Mouse (Mus musculus) lung, embryonic 15.5 days (tissue): Measurements from ENCODE around the gene Olfr1271. TPM values are rescaled to one million over a fixed set of nuclear protein-coding genes. Genes with fewer than 3 reads are reported as not detected.
"Not testable (repeated sequence)": the region's sequence is repeated elsewhere in the genome, so short reads cannot be mapped to it uniquely, and the experiment has no call there.

ENCODE experiments used
- ATAC-seq: fragments of 200-750 bp; cut with Nextera tagmentation; 2 replicates; pipeline ENCODE4 v1.8.0; 2017; ENCODE audit warnings: moderate number of reproducible peaks, borderline replicate concordance; ENCODE audit not compliant: low FRiP score, low TSS enrichment; ENCODE audit errors: extremely low read depth
- H3K27ac ChIP-seq: fragments of 300-500 bp; sonication (generic); 2 replicates; pipeline ENCODE4 v1.5.1; 2015; ENCODE audit warnings: moderate library complexity, mild to moderate bottlenecking, inconsistent platforms
- H3K27me3 ChIP-seq: fragments of 300-500 bp; sonication (generic); 2 replicates; pipeline ENCODE4 v1.6.1; 2015; ENCODE audit warnings: inconsistent platforms
- H3K36me3 ChIP-seq: fragments of 300-500 bp; sonication (generic); 2 replicates; pipeline ENCODE4 v1.6.1; 2015; ENCODE audit warnings: inconsistent platforms
- H3K4me1 ChIP-seq: fragments of 300-500 bp; sonication (generic); 2 replicates; pipeline ENCODE4 v1.6.1; 2015; ENCODE audit warnings: inconsistent platforms
- H3K4me2 ChIP-seq: fragments of 300-500 bp; sonication (generic); 2 replicates; pipeline ENCODE4 v1.6.1; 2015; ENCODE audit warnings: inconsistent platforms, mild to moderate bottlenecking, moderate library complexity
- H3K4me3 ChIP-seq: fragments of 300-500 bp; sonication (generic); 2 replicates; pipeline ENCODE4 v1.5.1; 2015; ENCODE audit warnings: mild to moderate bottlenecking, inconsistent platforms
- H3K9ac ChIP-seq: fragments of 300-500 bp; sonication (generic); 2 replicates; pipeline ENCODE4 v1.6.1; 2015; ENCODE audit warnings: inconsistent platforms
- H3K9me3 ChIP-seq: fragments of 300-500 bp; sonication (generic); 2 replicates; pipeline ENCODE4 v1.6.1; 2016; ENCODE audit warnings: inconsistent platforms
- WGBS: fragments of 180-500 bp; shearing (Covaris S2); methylation state at CpG from one replicate; pipeline ENCODE4 v1.1.7; 2015; 5-methylcytosine and 5-hydroxymethylcytosine counted together
- polyA plus RNA-seq: library from polyadenylated mRNA; unstranded; fragments of >200 nt; fragmentation: Nextera tagmentation; extraction: Ambion mirVana; gene quantifications from 2 replicates; pipeline ENCODE4 v1.2.1, GENCODE M21; 2015

Gene Olfr1271
- not detected in 2 replicates for polyA plus RNA-seq

- H3K4me2 ChIP-seq, result no peak within 1 kb of the TSS
- H3K4me3 ChIP-seq, result no peak within 1 kb of the TSS
- no peaks in the 10 kb centered on the region for H3K27me3 ChIP-seq
- H3K27ac ChIP-seq, result no peak within 1 kb of the TSS
- no peak within 1 kb of the TSS for H3K9ac ChIP-seq
- no peak for ATAC-seq
- 86% methylated on average over 2 of the region's 2 CpGs for WGBS
- no peaks in the 10 kb centered on the region for H3K9me3 ChIP-seq
- no peaks in the 10 kb centered on the region for H3K36me3 ChIP-seq
- no peaks in the 10 kb centered on the region for H3K4me1 ChIP-seq
Observed at GRCm38 (mm10) chr2:90270932-90271331, at the start of gene Olfr1271. TSS of gene Olfr1271 (minus strand) at chr2:90271032.

- Histone ChIP-seq H3K36me3 (no peaks in the 10 kb centered on the region), H3K9me3 (no peaks in the 10 kb centered on the region), H3K4me3 (no peak within 1 kb of the TSS), H3K4me2 (no peak within 1 kb of the TSS), H3K27me3 (no peaks in the 10 kb centered on the region), H3K4me1 (no peaks in the 10 kb centered on the region), H3K27ac (no peak within 1 kb of the TSS), H3K9ac (no peak within 1 kb of the TSS)
- WGBS, result 86% methylated on average over 6 of the region's 6 CpGs
- ATAC-seq, result no peak
Observed at GRCm38 (mm10) chr2:90292741-90293140, 21.9 kb upstream of the Olfr1271 start, which contains the start of gene Olfr1272. TSS of gene Olfr1272 (minus strand) at chr2:90292841.

GRCm38 (mm10) chr2:90257492-90257891 is 13.3 kb downstream of the Olfr1271 start, which contains the start of gene Olfr142:
TSS of gene Olfr142 (minus strand) at chr2:90257592.
- H3K36me3 ChIP-seq, result no peaks in the 10 kb centered on the region
- no peak within 1 kb of the TSS for H3K9ac ChIP-seq
- WGBS, result 94% methylated on average over 4 of the region's 4 CpGs
- no peak for ATAC-seq
- no peak within 1 kb of the TSS for H3K4me3 ChIP-seq
- no peaks in the 10 kb centered on the region for H3K9me3 ChIP-seq
- H3K4me1 ChIP-seq, result no peaks in the 10 kb centered on the region
- no peaks in the 10 kb centered on the region for H3K27me3 ChIP-seq
- H3K4me2 ChIP-seq, result no peak within 1 kb of the TSS
- H3K27ac ChIP-seq, result no peak within 1 kb of the TSS

DNA sequence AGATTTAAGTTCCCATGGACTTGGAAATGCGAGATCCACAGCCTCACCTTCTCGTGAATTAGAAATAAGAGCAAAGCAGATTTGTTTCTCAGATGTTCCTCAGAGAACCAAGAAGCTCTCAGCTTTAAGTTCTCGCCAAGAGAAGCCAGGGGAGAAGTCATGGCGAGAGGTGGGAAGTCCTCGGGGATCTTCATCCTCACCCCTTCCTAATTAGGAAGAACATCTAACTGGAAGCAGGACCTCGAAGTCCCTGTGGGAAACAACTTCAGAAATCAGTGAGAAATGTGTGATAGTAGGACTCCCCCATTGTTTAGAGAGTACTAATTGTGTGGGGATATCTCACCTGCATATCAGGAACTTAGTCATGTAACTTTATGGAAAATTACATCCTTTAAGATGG is 46.4 kb downstream of the Olfr1271 start, which contains the start of gene Olfr1506:
Olfr1506 (minus strand) TSS at position 101 of the 400 bp plus-strand sequence.
- not testable (repeated sequence) for H3K9ac ChIP-seq, ATAC-seq, H3K27ac ChIP-seq, H3K4me2 ChIP-seq, H3K36me3 ChIP-seq, H3K4me3 ChIP-seq, H3K4me1 ChIP-seq, H3K27me3 ChIP-seq, H3K9me3 ChIP-seq
- WGBS, result no CpG with 5 or more reads among the region's 6 CpGs

Other genes with a start within 250 kb of the Olfr1271 start
- not detected in 2 replicates for gene Olfr1264, start 245.5 kb downstream of the Olfr1271 start, polyA plus RNA-seq
- gene Olfr1265, start 235.7 kb downstream of the Olfr1271 start, polyA plus RNA-seq, result not detected in 2 replicates
- gene Olfr140, start 207.4 kb downstream of the Olfr1271 start, polyA plus RNA-seq, result not detected in 2 replicates
- gene Olfr1269, start 149.6 kb downstream of the Olfr1271 start, polyA plus RNA-seq, result not detected in 2 replicates
- not detected in 2 replicates for gene Olfr32, start 128.7 kb downstream of the Olfr1271 start, polyA plus RNA-seq
- not detected in 2 replicates for gene Olfr1270, start 117.9 kb downstream of the Olfr1271 start, polyA plus RNA-seq
- gene Olfr1506, start 46.5 kb downstream of the Olfr1271 start, polyA plus RNA-seq, result not detected in 2 replicates
- not detected in 2 replicates for gene Olfr142, start 13.4 kb downstream of the Olfr1271 start, polyA plus RNA-seq
- gene Olfr1272, start 21.8 kb upstream of the Olfr1271 start, polyA plus RNA-seq, result not detected in 2 replicates
- gene Gm13769, start 51.2 kb upstream of the Olfr1271 start, polyA plus RNA-seq, result not detected in 2 replicates
- gene Olfr1274-ps, start 127.7 kb upstream of the Olfr1271 start, polyA plus RNA-seq, result not detected in 2 replicates